Mouse (Mus musculus): Measurements from ENCODE around the gene Gbp7. TPM values are rescaled to one million over a fixed set of nuclear protein-coding genes. Genes with fewer than 3 reads are reported as not detected.
"Not testable (repeated sequence)": the region's sequence is repeated elsewhere in the genome, so short reads cannot be mapped to it uniquely, and the experiment has no call there.

The Gbp7 gene
- total RNA-seq (2015) (16.0 and 16.6 TPM in 2 replicates), total RNA-seq (2017) (17.8 and 18.4 TPM in 2 replicates)

DNA sequence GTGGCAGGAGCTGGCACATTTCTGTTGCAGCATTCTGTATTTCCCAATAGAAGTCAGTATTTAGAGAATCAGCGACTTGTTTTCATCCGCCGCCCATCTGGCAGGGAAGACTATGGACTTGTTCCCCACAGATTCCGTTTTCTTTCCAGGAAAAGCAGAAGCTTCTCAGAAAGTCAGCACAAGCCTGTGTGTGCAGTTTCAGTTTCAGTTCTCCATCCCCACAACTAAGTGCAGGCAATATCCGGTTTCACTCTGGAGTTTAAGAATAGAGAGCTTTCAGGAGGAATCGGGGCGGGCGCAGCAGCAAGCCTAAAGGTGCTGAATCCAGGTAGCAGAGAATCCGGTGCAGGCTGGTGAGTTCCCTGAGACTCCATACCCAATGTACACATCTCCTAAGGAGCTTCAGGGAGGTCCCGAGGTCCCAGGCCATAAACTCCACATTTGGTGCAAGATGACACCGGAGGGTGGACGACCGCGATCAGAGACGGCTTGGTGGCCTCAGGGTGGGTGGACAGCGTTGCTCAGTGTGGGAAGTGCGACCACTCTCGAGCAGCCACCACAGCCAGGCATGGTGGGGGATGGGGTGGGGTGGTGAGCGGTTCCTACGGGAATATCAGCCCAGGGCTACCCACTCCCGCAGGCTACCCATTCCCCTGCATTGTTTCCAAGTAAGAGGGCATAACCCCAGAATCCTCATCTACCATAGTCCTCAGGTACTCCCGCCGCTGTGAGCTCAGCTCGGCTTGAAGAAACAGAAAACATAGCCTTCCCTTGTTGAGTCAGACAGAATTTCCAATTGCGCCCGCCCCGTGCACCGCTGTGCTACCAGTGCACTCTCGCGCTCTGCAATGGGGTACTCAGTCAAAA lies at the start of gene Gbp7:
TSS of gene Gbp7 (plus strand) at position 256 of the 867 bp plus-strand sequence.
- ATAC-seq (ENCODE audit: poor library complexity, severe bottlenecking): peak; percentile 89

DNA sequence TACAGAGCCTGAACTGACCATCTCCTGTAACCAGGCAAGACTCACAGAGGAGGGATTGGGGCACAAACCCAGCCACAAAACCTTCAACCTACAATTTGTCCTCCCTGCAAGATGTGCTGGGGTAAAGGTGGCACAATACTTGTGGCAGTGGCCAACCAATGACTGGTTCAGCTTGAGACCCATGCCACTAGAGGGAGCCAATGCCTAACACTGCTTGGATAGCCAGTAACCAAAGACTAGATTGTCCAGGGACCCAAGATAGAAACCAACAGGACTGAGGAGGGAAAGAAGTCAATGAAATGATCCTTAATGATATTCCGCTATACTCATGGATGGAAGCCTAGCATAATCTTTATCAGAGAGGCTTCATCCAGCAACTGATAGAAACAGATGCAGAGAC lies 39.7 kb upstream of the Gbp7 start:
- ATAC-seq (ENCODE audit: poor library complexity, severe bottlenecking): peak; percentile 81

DNA sequence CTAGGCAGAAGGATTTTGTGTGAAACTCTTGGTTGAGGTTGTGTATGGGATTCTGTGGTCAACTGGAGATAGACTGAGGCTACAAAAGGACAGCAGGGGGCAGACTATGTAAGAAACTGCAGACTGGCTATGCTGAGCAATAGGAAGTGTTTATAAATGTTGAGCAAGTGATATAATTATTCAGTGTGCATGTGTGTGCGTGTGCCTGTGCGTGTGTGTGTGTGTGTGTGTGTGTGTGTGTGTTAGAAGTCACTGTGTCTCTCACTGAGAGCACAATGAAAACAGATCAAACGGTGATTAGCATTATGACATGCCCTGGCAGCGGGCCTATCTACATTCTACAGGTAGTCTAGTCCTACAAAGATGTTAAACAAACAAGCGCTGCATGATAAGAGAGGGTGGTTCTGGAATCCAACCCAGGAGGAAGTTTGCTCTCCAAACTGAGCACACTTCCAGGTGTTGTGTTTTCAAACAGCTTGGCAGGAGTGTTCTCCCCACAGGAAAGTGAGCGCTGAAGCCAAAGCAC lies 36.5 kb upstream of the Gbp7 start, which contains the start of gene Gbp5:
TSS of gene Gbp5 (plus strand) at position 443 of the 526 bp plus-strand sequence.
- peak; percentile 69 for ATAC-seq (ENCODE audit: poor library complexity, severe bottlenecking)

DNA sequence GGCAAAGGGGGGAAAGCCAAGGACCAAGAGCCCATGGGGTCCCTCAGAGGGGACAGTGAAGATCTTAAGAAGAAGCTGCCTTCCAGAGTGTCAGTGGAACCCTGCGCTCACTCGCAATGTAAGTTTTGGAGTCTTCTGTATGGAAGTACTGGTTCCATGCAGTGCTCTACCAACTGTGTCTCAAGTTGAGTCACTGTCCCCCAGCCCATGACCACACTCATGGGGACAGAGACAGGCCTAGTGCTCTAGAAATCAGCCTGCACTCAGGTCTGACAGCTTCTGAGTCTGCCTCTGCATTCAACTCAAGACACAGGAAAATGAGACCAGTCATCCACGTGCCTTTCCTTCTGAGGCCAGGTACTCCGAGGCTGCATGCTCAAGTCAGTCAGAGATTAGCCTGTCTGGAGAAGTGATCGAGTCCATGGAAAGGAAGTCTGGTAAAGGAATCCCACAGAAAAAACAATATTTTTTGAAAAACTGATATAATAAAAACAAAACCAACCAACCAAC lies 34.9 kb upstream of the Gbp7 start:
- no peak for ATAC-seq (ENCODE audit: poor library complexity, severe bottlenecking)

DNA sequence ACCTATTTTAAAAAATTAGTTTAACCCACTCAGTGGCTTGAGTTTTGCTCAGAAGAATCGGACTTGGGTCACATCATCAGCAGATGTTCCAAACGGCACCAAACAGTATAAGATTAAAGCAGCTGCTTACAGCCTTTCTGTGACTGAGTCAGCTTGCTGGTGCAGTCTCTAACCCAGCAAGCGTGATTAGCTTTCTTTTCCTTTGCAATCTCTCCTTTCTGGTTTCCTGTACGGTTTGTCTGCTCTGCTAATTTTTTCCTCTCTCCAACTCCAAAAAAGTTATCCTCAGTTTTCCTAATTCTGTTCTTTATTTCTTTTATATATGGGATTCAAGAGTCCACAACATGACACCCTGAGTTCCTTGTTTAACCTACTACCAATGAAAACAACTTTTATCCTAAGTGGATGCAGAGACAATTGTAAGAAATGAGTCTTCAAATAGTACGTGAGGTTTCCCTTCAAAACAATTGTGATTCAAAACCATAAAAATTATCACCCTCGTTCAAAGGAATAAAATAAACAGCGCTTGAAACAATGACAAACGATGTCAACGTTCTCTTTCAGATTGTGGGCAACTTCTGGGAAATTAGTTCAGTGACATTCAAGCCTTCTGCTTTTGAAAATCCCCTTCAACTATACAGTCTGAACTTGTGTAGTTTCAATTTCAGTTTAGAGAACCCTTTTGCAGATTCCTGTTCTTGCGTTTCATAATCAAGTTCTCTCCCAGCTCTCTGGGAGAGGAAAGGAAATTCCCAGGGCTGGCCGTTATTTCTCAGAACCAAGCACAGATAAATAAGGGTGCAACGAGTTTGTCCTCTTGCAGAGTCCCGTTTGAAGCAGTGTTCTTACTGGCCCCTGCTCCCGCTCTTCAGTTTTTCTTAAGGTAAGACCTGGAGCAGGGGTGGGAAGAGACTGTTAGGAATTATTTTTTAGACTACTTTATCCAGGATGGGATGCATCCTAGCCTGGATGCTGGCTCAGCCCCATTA lies 33.7 kb upstream of the Gbp7 start:
- peak; percentile 38 for ATAC-seq (ENCODE audit: poor library complexity, severe bottlenecking)

DNA sequence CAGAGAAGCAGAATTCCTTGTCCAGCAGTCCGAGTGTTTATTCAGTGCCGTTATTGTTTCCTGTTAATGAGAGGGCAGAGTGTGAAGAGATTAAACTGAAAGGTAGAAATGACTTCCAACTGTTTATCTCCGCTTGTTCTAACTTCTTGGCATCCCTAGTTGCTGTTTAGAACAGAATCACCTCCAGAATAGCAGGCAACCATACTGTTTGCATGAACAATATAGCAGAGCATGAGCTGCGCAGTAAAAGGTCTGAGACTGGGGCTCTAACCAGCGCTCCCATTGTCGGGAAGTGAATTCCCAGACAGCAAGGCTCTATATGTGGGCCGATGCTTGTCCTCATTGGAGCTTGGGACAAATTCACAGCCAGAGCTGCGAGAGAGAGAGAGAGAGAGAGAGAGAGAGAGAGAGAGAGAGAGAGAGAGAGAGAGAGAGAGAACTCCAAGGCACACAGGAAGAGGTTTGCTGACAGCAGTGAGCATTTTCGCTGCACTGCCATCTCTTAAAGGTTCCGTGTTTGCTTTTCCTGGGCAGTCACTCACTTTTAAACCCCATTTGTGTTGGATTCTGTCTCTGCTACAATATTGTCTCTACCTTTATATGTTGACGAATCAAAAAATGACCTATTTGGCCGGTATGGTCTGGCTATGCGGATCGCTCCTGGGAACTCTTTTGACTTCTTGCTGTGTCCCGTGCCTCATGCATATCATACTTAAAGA lies 32.9 kb upstream of the Gbp7 start:
- peak; percentile 20 for ATAC-seq (ENCODE audit: poor library complexity, severe bottlenecking)

DNA sequence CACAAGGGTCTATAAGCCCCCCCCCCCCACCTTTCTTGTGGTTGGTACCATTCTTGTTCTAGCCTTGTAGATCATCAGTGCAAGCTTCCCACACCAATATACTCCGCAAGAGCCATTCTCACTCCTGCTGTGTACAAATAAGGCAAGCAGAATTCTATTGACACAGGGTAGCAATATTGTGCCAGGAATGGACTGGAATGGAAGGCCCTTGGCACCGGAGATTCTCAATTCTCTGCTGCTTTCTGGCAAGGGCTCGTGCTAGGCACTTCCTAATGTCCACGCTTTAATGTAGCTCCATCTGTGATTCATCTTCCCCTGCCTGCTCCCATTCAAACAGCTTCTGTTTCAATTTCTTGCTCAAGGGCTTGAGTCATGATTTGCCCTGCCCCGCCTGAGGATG lies 31.2 kb upstream of the Gbp7 start:
- ATAC-seq (ENCODE audit: poor library complexity, severe bottlenecking): no peak

DNA sequence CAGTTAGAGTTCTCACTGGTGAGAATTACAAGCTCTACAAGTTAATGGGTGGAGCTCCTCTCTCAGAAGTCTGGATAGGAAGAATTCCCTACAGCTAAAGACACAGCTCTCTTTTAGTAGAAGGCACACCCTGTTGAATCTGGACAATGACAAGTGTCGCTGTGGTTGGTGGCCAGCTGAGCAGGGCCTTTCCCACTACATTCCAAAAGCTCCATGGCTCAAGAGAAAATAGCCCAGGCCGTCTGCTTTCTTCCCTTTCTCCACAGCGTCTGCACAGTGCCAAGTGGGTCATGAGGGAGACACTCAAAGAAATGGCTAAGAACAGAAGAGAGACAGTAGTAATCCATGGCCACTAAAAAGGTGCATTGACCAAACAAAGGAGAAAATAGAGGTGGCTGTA lies 2.0 kb upstream of the Gbp7 start:
- no peak for ATAC-seq (ENCODE audit: poor library complexity, severe bottlenecking)

DNA sequence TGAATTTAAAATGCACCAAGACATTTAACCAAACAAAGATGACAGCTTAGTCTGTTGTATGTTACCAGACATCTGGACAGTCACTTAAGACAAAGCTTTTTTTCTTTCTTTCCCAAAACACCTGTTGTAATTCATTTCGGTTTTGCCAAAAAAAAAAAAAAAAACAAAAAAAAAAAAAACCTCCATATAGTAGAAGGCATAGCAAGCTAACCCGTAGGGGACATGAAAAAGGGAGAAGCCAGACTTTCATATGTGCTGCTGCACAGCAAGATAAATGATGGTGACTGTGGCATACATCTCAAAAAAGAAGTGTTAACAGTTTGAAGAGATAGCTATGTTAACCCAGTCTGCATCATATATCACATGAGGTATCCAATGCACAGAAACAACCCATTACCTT lies 545 bp upstream of the Gbp7 start:
- peak; percentile 7; the same call in 1 of the 2 replicates for ATAC-seq (ENCODE audit: poor library complexity, severe bottlenecking)

DNA sequence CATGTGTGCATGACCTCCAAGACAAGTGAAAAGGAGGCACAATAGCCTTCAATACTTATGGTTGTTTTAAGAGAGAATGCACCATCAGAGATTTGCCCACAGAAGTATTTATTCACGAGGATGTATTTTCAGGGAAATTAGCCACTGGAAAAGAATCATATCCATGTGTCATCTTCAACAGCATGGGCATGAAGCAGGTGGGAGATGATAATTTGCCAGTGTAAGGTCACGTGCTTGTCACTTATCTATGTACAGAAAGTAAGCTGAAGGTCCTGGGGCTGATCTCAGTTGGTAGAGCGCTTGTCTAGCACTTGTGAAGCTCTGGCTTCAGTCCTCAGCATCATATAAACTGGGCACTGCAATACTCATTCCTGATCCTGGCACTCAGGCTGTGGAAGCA lies 1.5 kb downstream of the Gbp7 start:
- no peak for ATAC-seq (ENCODE audit: poor library complexity, severe bottlenecking)

DNA sequence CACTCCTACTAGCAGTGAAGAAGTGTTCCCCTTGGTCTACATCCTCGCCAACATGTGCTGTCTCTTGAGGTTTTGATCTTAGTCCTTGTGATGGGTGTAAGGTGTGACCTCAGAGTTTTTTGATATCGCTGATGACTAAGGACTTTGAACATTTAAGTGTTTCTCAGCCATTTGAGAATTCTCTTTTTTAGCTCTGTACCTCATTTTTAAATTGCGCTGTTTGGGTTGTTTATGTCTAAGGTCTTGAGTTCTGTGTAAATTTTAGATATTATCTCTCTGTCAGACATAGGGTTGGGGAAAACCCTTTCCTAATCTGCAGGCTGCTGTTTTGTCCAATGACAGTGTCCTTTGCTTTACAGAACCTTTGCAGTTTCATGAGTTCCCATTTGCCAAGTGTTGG lies 3.0 kb downstream of the Gbp7 start:
- no peak for ATAC-seq (ENCODE audit: poor library complexity, severe bottlenecking)

DNA sequence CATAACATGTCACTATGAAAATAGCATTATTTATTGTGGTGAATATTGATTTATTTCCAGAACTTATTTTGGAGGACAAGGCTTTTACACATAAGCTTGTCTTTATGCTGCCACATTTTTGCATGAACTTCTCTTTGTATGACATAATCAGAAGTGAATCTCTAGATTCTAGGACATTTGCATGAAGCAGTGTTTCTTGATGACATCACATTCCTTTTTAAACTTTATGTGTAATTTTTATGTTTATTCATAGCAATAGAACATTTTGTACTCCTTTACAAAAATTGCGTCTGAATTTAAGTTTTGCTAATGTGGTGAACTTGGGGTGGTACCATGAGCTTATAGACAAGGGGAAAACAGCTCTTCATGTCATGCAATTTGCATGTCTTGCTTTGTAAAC lies 5.5 kb downstream of the Gbp7 start:
- ATAC-seq (ENCODE audit: poor library complexity, severe bottlenecking): no peak

DNA sequence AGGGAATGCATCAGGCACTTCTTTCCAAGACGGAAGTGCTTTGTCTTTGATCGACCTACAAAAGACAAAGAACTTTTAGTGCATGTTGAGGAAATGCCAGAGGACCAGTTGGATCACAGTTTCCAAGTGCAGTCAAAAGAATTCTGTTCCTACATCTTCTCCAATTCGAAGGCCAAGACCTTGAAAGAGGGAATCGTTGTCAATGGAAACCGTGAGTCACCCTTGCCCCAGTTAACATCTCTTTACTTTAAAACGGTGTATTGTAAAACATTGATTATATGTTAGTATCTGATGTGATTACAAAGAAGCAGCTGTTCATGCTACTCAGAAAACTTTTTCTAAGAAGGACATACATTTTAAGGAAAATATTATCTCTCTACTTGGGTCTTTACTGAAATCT lies 11.2 kb downstream of the Gbp7 start:
- no peak for ATAC-seq (ENCODE audit: poor library complexity, severe bottlenecking)

DNA sequence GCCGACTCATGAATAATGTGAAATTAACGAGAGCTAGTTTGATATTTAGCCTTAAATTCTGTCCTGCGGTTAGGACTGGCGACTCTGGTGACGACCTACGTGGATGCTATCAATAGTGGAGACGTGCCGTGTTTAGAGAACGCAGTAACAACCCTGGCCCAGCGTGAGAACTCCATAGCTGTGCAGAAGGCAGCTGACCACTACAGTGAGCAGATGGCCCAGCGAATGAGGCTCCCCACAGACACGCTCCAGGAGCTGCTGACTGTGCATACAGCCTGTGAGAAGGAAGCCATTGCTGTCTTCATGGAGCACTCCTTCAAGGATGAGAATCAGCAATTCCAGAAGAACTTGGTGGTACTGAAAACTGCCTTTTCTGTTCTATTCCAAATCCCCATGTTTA lies 12.6 kb downstream of the Gbp7 start:
- ATAC-seq (ENCODE audit: poor library complexity, severe bottlenecking): not testable (repeated sequence)

DNA sequence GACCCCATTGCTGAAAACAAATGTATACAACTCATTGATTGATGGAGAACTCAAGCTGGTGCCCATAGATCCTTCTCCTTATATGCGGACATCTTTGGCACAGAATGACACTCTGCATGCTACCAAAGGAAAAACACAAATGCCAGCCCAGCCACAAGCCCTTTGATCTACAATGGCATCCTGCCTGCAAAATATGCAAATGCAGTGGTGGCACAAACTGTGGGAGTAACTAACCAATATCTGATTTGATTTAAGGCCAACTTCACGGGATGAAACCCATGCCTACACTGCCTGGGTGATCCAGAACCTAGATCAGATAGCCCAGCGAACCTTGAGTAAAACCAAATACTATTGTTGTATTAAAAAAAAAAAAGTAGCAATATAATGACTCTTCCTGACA lies 16.5 kb downstream of the Gbp7 start:
- no peak for ATAC-seq (ENCODE audit: poor library complexity, severe bottlenecking)

DNA sequence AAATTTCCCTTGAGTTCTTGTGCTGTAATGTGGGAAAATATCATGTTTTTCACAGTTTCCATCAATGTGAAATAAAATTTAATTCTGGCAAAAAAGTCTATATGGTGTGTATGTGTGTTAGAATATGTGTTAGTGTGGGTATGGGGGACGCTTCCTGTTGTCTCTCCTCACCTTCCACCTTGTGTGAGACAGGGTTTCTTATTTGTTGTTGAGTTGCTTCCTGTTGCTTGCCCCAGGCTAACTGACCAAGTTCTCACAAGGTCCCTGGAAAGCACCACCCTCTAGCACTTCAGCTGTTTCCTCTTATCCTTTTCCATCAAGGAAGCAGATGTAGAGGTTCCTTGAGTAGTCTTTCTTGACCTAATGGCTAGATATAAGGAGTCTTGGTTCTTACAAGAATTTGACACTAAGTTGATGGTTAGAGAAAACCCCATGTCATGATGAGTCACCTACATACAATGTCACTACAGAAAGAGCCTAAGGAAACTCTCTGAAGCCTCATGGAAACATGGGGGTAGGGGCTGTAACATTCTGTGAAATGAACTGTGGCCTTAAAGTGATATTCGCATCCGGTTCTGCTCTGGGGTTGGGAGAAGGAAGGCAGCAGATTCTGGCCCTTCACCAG lies 20.0 kb downstream of the Gbp7 start:
- peak; percentile 56 for ATAC-seq (ENCODE audit: poor library complexity, severe bottlenecking)

DNA sequence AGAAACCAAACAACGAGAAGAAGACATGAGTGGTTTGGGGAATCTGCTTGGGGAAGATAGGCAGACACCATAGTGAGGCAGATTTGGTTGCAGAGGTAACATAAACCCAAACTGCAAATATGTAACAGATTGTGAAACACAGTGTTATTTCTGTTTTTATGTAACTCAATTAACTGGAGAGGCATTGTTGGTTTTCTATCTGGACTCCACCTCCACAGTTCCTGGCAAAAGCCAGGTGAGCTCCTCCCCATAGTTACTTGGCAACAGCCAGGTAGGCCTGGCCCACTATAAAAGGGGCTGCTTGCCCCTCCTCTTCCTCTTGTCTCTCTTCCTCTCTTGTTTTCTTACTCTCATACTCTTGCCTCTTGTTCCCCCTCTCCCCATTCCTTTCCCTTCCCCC lies 24.5 kb downstream of the Gbp7 start:
- no peak for ATAC-seq (ENCODE audit: poor library complexity, severe bottlenecking)

DNA sequence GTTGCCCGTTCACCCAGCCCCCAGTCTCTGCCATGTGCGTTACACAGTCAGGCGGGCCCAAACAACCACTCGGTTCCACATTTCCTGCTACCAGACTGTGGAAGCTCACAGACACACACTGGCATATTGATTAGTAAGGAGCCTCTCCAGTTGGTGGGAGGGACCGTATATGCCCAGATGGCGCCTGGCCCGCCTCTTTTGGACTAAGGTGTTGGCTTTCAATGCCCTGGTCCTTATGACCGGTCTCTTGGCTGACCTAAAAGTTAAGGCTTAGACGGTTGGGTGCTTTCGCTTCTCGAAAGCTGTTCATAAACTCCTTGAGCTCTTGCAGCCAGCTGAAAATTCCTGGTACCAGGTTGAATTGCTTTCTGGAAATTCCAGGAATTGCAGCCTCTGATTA lies 25.5 kb downstream of the Gbp7 start:
- no peak for ATAC-seq (ENCODE audit: poor library complexity, severe bottlenecking)

DNA sequence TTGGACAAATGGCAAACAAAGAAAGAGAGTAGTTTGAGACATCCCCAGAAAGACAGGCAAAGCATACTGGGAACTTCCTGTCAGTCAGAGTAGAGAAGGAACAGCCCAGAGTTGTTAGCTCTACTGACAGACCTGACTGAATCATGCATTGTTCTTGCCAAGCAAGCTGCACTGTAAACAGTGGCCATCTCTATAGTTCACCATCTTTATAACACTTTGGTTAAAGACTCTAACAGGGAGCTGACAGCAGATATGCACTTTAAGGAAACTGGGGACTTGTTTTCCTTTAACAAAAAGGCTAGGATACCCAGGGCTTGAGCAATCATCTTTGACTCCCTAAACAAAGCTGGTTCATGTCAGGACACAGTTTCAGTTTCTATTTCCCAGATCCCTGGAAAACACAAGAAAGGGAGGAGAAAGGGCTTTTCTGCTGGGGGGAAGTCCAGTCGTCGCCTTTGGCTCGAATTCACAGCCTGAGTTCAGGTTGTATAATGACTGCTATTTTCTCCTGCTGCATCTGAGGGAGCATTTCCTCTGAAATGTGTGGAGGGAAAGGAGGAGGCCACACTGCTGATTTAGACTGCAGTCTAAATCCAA lies 29.6 kb downstream of the Gbp7 start, which contains the start of gene Gbp3:
TSS of gene Gbp3 (plus strand) at position 395 of the 597 bp plus-strand sequence.
- peak; percentile 20; the same call in 1 of the 2 replicates for ATAC-seq (ENCODE audit: poor library complexity, severe bottlenecking)
